Mouse (Mus musculus) midbrain, embryonic 15.5 days (tissue): ENCODE data around the gene Htr3b. TPM values are rescaled to one million over a fixed set of nuclear protein-coding genes. Genes with fewer than 3 reads are reported as not detected.

Experiments
- ATAC-seq: fragments of 200-750 bp; cut with Nextera tagmentation; replicated peaks from 2 replicates; pipeline ENCODE4 v1.8.0; 2017; ENCODE audit warnings: moderate TSS enrichment
- H3K27ac ChIP-seq: fragments of 300-500 bp; sonication (generic); 2 replicates; pipeline ENCODE4 v1.5.1; 2015; ENCODE audit warnings: mild to moderate bottlenecking, inconsistent platforms
- H3K27me3 ChIP-seq: fragments of 300-500 bp; sonication (generic); replicated peaks from 2 replicates; pipeline ENCODE4 v1.6.1; 2015; ENCODE audit warnings: inconsistent platforms
- H3K36me3 ChIP-seq: fragments of 300-500 bp; sonication (generic); replicated peaks from 2 replicates; pipeline ENCODE4 v1.6.1; 2015; ENCODE audit warnings: inconsistent platforms
- H3K4me1 ChIP-seq: fragments of 300-500 bp; sonication (generic); 2 replicates; pipeline ENCODE4 v1.6.1; 2015; ENCODE audit warnings: inconsistent platforms
- H3K4me2 ChIP-seq: fragments of 300-500 bp; sonication (generic); 2 replicates; pipeline ENCODE4 v1.6.1; 2015; ENCODE audit warnings: inconsistent platforms, mild to moderate bottlenecking, moderate library complexity
- H3K4me3 ChIP-seq: fragments of 300-500 bp; sonication (generic); 2 replicates; pipeline ENCODE4 v1.5.1; 2015; ENCODE audit warnings: mild to moderate bottlenecking, inconsistent platforms
- H3K9ac ChIP-seq: fragments of 300-500 bp; sonication (generic); 2 replicates; pipeline ENCODE4 v1.6.1; 2015; ENCODE audit warnings: mild to moderate bottlenecking, inconsistent platforms
- H3K9me3 ChIP-seq: fragments of 300-500 bp; sonication (generic); 2 replicates; pipeline ENCODE4 v1.6.1; 2016; ENCODE audit warnings: inconsistent platforms
- WGBS: fragments of 180-500 bp; shearing (Covaris S2); methylation state at CpG from one replicate; pipeline ENCODE4 v1.1.7; 2015; ENCODE audit warnings: mixed read lengths; 5-methylcytosine and 5-hydroxymethylcytosine counted together
- polyA plus RNA-seq: library from polyadenylated mRNA; unstranded; fragments of >200 nt; fragmentation: Nextera tagmentation; extraction: Ambion mirVana; gene quantifications from 2 replicates; pipeline ENCODE4 v1.2.1, GENCODE M21; 2015

Gene Htr3b
- polyA plus RNA-seq, 1 experiment from 2014 or later, result not detected

DNA sequence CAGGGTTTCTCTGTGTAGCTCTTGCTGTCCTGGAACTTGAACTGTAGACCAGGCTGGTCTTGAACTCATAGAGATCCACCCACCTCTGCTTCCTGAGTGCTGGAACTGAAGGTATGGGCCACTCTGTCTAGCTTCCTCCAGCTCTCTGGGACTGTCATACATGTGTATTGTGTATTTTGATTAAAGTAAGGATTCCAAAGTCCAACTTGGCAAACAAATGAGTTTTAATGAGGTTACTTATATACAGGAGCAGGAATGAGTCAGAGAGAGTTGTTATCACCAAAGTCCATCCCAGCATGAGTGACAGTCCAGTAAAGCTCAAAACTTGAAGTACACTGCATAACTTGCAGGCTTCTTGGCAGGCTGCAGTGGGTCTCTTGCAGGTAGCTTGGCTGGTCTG, 17.0 kb upstream of the Htr3b start:
- Histone ChIP-seq H3K36me3 (no peaks in the 10 kb centered on the region), H3K4me2 (no peak overlapping the region), H3K4me3 (no peak overlapping the region), H3K9me3 (no peaks in the 10 kb centered on the region), H3K27me3 (no peaks in the 10 kb centered on the region), H3K9ac (no peak overlapping the region), H3K27ac (no peak overlapping the region), H3K4me1 (peaks cover 12% of the 10 kb centered on the region)
- ATAC-seq, result no peak

DNA sequence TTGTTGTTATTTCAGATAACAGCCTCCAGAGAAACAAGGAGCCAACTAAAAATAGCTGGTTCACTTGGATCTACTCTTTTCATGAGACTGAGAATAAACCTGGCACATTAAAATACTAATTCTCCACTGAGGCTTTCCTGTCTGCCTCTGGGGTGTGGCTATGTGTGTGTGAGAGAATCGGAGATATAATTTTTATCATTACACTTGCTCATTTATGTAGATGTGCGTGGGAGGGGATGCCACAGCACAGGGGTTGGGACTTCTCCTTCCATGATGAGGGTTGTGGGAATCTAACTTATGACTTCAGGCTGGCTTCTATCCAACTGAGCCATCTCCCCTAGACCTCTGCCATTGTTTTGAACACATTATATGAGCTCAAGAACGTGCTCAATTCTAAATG, 16.0 kb upstream of the Htr3b start:
- H3K4me3 ChIP-seq, result no peak overlapping the region
- H3K9me3 ChIP-seq, result no peaks in the 10 kb centered on the region
- no peaks in the 10 kb centered on the region for H3K27me3 ChIP-seq
- no peak overlapping the region for H3K9ac ChIP-seq
- no peaks in the 10 kb centered on the region for H3K36me3 ChIP-seq
- no peak overlapping the region for H3K4me2 ChIP-seq
- H3K27ac ChIP-seq, result no peak overlapping the region
- WGBS, result 82% methylated on average over 3 of the region's 3 CpGs
- no peak for ATAC-seq
- H3K4me1 ChIP-seq, result peaks cover 8% of the 10 kb centered on the region

DNA sequence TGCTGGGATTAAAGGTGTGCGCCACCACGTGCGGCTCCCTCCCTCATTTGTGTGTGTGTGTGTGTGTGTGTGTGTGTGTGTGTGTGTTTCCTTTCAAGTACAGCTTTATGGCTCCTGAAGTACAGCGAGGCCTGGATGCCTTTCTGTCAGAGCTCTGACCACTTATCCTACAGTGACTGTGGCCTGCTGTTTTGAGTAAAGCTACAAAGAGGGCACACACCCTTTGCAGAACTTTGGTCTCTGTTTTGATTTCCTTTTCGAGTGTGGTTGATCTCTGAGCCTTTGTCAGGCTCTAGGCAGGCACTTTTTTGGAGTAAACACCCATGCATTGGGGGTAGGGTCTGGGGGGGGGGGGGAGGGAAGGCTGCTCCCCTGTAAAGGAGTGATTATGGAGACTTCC, 15.6 kb upstream of the Htr3b start:
- Histone ChIP-seq H3K4me2 (no peak overlapping the region), H3K9me3 (no peaks in the 10 kb centered on the region), H3K4me3 (no peak overlapping the region), H3K4me1 (peaks cover 8% of the 10 kb centered on the region), H3K27me3 (no peaks in the 10 kb centered on the region), H3K9ac (no peak overlapping the region), H3K27ac (no peak overlapping the region), H3K36me3 (no peaks in the 10 kb centered on the region)
- WGBS, result 74% methylated on average over 5 of the region's 5 CpGs
- no peak for ATAC-seq

DNA sequence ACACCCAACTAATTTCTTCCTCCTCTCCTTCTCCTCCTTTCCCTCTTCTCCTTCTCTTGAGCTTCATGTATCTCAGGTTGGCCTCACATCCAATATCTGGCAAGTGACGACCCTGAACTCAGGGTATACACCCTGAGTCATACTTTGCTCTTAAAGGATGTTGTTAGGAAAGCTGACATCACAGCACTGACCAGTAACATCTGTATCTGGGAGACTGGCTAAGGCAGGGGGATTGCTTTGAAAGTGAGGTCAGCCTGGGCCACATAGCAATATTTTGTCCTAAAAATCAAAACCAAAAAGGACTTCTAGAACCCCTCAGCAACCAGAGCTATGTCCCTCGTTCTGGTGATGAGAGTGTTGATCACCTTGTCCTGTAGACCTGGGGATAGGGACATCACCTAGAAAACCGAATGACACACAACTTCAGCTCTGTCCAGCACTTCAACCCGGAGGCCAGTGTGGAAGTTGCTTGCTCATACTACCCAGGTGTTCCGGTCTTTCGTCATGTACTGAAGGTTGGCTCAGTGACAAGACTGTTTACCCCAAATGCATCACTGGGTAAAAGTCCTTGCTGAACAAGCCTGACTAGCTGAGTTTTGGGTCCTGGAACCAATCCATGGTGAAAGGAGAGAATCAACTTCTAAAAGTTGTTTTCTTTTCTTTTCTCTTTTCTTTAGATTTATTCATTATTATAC, 12.0 kb upstream of the Htr3b start:
- H3K27ac ChIP-seq, result no peak overlapping the region
- no peaks in the 10 kb centered on the region for H3K4me1 ChIP-seq
- H3K9ac ChIP-seq, result no peak overlapping the region
- no peak for ATAC-seq
- no peaks in the 10 kb centered on the region for H3K9me3 ChIP-seq
- H3K27me3 ChIP-seq, result no peaks in the 10 kb centered on the region
- no peak overlapping the region for H3K4me2 ChIP-seq
- H3K36me3 ChIP-seq, result no peaks in the 10 kb centered on the region
- WGBS, result 85% methylated on average over 6 of the region's 6 CpGs
- no peak overlapping the region for H3K4me3 ChIP-seq

DNA sequence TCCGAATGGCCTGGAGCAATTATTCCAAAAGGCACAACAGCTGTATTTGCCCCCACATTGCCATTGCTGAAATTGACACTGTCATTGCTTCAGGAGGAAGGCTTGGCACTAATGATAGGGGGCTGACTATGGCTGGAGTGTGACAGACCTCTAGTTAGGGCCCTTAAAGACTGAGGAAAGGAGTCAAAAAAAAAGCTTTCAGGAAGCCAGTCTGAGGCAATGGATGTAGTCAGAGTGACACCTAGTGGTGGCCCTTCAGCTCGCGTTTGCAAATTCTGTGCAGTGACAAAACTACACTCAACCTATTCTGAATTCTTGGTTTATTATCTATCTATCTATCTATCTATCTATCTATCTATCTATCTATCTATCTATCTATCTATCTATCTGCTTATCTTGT, 7.7 kb upstream of the Htr3b start:
- no peak overlapping the region for H3K4me2 ChIP-seq
- no peaks in the 10 kb centered on the region for H3K4me1 ChIP-seq
- no peaks in the 10 kb centered on the region for H3K9me3 ChIP-seq
- no peak overlapping the region for H3K4me3 ChIP-seq
- H3K27ac ChIP-seq, result no peak overlapping the region
- ATAC-seq, result no peak
- H3K9ac ChIP-seq, result no peak overlapping the region
- H3K36me3 ChIP-seq, result no peaks in the 10 kb centered on the region
- 27% methylated on average over 3 of the region's 3 CpGs for WGBS
- H3K27me3 ChIP-seq, result no peaks in the 10 kb centered on the region

DNA sequence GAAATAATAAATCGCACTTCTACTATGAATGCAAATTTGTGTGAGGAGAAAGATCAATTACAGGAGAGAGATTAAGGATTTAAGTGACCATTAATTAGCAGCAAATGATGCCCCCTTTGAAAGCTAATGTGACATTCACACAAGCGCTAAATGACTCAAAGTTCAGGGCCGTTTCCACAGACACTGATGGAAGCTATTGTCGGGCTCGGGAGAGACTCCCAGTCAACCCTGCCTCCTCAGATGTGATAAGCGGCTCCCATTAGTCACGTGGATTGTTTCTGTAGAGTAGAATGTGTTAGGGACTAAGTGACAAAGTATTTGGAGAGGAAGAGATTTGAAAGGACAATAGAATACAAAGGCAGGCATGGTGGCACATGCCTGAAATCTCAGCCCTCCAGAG, 2.7 kb downstream of the Htr3b start:
- H3K4me3 ChIP-seq, result no peak overlapping the region
- ATAC-seq, result no peak
- WGBS, result 31% methylated on average over 7 of the region's 7 CpGs
- peaks cover 7% of the 10 kb centered on the region; the same call in 1 of the 2 replicates for H3K4me1 ChIP-seq
- H3K27ac ChIP-seq, result no peak overlapping the region
- H3K27me3 ChIP-seq, result no peaks in the 10 kb centered on the region
- H3K9me3 ChIP-seq, result no peaks in the 10 kb centered on the region
- H3K4me2 ChIP-seq, result no peak overlapping the region
- H3K36me3 ChIP-seq, result no peaks in the 10 kb centered on the region
- H3K9ac ChIP-seq, result no peak overlapping the region

DNA sequence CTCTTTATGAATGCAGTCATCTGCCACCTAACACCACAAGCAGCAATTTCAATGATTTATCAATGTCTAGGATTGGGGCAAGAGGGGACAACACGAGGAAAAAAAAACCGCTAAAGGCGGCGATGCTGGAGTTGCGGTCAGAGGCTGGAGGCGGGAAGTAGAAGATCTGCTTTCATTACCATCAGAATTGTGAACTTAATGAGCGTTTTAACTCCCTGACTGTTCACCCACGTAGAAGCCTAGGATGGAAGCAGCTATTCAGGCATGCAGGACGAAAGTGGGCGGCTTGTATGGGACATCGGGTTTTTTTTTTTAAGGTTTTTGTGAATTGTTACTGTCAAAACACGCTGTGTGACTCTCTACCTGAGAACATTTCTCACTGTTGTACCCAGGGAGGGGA, 3.5 kb downstream of the Htr3b start:
- H3K27ac ChIP-seq, result no peak overlapping the region
- no peak overlapping the region for H3K4me3 ChIP-seq
- no peaks in the 10 kb centered on the region for H3K27me3 ChIP-seq
- H3K9me3 ChIP-seq, result no peaks in the 10 kb centered on the region
- peak overlapping the region; percentile 30; the same call in 1 of the 2 replicates for H3K4me2 ChIP-seq
- H3K36me3 ChIP-seq, result no peaks in the 10 kb centered on the region
- no peak overlapping the region for H3K9ac ChIP-seq
- ATAC-seq, result no peak
- 29% methylated on average over 12 of the region's 12 CpGs for WGBS
- peaks cover 7% of the 10 kb centered on the region; the same call in 1 of the 2 replicates for H3K4me1 ChIP-seq

DNA sequence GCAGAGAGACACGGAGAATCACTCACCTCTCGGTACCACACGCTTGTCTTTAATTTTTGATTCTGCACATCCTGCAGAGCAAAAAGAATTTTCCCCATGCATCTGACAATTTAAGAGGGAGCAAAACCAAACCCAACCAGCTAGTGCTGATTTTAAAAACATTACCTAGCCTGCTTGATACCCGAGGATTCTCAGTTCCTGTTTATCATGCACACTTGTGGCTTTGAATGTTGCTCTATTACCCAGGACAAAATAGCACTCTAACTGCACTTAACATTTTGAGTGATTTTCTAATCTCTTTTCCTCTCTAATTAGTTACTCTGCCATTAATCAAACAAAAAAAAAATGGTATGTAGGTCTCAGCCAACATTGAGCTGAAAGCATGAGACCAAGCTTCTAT, 17.2 kb downstream of the Htr3b start:
- Histone ChIP-seq H3K9me3 (no peaks in the 10 kb centered on the region), H3K27ac (no peak overlapping the region), H3K27me3 (no peaks in the 10 kb centered on the region), H3K9ac (no peak overlapping the region), H3K4me3 (no peak overlapping the region), H3K4me1 (no peaks in the 10 kb centered on the region), H3K4me2 (no peak overlapping the region), H3K36me3 (no peaks in the 10 kb centered on the region)
- no peak for ATAC-seq
- WGBS, result 90% methylated on average over 4 of the region's 4 CpGs

DNA sequence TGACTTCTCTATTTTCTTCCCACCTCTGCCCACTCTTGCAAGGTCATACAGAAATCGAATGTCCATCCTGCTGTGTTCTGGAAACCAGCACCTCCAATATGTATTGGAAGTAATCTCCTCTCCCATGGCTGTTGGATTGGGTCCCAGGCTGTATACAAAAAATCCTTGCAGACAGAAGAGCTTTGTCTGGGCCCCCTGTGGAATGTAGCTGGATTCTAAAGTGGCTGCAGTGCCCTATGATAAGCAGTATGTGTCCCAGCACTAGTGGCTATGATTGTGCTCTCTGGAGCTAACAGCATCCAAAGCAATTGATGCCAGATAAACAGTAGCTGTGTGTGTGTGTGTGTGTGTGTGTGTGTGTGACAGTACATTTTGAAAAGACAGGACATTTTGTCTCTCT, 22.4 kb downstream of the Htr3b start:
- Histone ChIP-seq H3K27ac (no peak overlapping the region), H3K4me1 (no peaks in the 10 kb centered on the region), H3K36me3 (no peaks in the 10 kb centered on the region), H3K27me3 (no peaks in the 10 kb centered on the region), H3K9me3 (no peaks in the 10 kb centered on the region), H3K4me3 (no peak overlapping the region), H3K9ac (no peak overlapping the region), H3K4me2 (no peak overlapping the region)
- 66% methylated on average over 1 of the region's 1 CpGs for WGBS
- no peak for ATAC-seq

DNA sequence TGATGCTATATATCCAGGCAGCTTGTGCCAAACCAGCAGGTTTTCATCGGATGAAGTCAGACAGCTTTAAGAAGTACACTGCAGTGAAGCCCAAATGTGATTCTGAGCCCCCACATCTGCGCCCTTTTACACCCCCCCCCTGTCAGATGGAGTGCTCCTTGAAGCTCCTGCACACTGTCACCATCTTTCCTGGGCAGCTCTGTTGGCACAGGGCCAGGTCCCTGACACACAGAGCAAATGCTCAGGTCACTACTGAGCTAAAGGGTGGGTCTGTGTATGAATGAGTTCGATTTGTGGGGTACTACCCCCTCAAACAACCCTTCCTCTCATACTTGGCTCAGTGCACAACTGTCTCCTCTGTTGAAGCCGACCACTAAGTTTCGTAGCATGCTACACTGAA, 35.4 kb downstream of the Htr3b start:
- peaks cover 5% of the 10 kb centered on the region; the same call in 1 of the 2 replicates for H3K4me1 ChIP-seq
- no peak overlapping the region for H3K27ac ChIP-seq
- no peaks in the 10 kb centered on the region for H3K36me3 ChIP-seq
- WGBS, result 80% methylated on average over 5 of the region's 5 CpGs
- H3K9me3 ChIP-seq, result no peaks in the 10 kb centered on the region
- H3K27me3 ChIP-seq, result no peaks in the 10 kb centered on the region
- ATAC-seq, result no peak
- H3K4me3 ChIP-seq, result no peak overlapping the region
- H3K4me2 ChIP-seq, result no peak overlapping the region
- H3K9ac ChIP-seq, result no peak overlapping the region

DNA sequence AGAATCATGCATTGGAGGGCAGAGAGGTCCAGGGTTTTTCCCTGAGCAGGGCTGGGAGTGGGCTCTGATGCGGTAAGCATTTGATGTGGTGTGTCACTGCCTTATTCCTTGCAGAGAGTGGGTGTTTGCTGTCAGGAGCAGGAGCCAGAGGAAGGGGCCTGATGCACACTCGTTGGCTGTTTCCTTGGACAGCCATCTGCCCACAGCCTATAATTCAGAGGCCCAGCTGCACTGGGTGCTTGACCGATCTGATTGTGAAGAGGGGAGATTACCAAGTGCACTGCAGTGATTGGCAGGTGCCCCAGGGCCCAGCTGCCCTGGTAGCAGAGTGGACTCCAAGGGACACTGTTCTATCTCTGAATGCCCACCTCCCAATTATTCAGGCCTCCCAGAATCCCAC, 36.0 kb downstream of the Htr3b start:
- no peak overlapping the region for H3K27ac ChIP-seq

DNA sequence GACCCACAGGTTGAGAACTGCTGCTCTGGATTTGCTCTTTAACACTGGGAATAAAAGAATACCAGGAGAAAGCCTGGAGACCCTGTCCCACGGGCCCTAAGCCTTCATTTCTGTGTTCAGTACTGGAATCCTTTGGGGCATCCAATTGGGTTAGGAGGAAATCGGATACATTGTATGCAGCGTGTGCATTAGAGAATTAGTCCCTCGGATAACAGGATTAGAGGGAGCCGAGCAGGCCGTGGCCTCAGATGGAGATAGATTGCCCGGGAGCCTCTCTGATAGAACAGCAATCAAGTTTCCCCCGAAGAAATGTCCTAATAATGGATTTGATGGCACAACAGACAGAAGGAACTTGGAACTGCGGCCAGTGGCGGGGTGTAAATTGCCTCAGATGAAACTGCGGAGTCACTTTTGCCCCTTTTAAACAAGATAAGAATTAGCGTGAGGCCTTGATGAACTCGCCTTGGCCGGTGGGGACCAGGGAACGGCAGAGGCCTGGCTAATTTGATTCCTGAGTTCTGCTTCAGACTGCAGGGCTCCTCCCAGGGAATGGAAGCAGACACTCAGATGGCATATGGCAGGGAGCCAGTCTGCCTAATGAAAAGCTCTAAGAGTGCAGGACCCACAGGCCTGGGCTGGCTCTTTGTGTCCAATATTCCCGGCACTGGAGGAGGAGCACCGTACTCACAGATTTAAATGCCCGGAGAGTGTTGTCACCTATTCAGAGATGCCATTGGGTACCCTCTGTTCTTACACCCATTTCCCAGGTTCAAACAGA, 48.6 kb downstream of the Htr3b start:
- no peak for ATAC-seq
- Histone ChIP-seq H3K4me1 (peaks cover 10% of the 10 kb centered on the region; the same call in 1 of the 2 replicates), H3K27me3 (no peaks in the 10 kb centered on the region), H3K9me3 (no peaks in the 10 kb centered on the region), H3K9ac (no peak overlapping the region), H3K4me3 (no peak overlapping the region), H3K36me3 (no peaks in the 10 kb centered on the region), H3K27ac (peak overlapping the region; percentile 39), H3K4me2 (no peak overlapping the region)
- 22% methylated on average over 18 of the region's 18 CpGs for WGBS

More for the DNA sequence above, 36.0 kb downstream of the Htr3b start:
- Histone ChIP-seq H3K4me2 (no peak overlapping the region), H3K36me3 (no peaks in the 10 kb centered on the region), H3K9ac (no peak overlapping the region), H3K27me3 (no peaks in the 10 kb centered on the region), H3K9me3 (no peaks in the 10 kb centered on the region), H3K4me1 (peaks cover 5% of the 10 kb centered on the region; the same call in 1 of the 2 replicates), H3K4me3 (no peak overlapping the region)
- ATAC-seq, result no peak
- 26% methylated on average over 3 of the region's 3 CpGs for WGBS
